Mouse (Mus musculus): Measurements from ENCODE around the gene Vmn1r230. TPM values are rescaled to one million over a fixed set of nuclear protein-coding genes. Genes with fewer than 3 reads are reported as not detected.

Gene Vmn1r230
- not detected for total RNA-seq (2021)

- intact Hi-C loops (cut with DNase I), result no loop called here
- DNase-seq (ENCODE audit: low spot score in 2 of 2), result no peak
Observed at GRCm38 (mm10) chr17:20840144-20840543, at the start of gene Vmn1r230. TSS of gene Vmn1r230 (plus strand) at chr17:20840444.

DNA sequence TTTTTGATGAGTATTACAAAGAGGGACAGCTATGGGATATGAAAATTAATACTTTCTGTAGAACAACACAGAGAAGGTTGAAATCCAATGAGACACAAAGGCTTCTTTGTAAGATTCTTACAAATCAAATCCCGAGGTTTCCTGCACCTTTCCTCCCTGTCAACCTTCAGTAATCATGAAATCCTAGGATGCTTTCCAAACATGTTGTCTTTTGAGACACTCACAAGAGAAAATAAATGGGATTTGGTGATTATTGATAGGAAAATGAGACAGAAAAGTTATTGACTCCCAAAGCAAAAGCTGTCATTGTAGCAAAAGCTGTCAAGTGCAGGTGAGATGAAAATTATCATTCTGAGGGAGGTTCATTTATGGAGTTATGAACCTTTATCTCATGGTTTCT lies 29.0 kb upstream of the Vmn1r230 start, which contains the start of gene Vmn1r229:
Gene Vmn1r229, plus strand, starts transcription at position 301 of the 400 bp plus-strand sequence.
- intact Hi-C loops (cut with DNase I), result no loop called here
- no peak for DNase-seq (ENCODE audit: low spot score in 2 of 2)

Other genes with a start within 250 kb of the Vmn1r230 start
- not detected for gene Vmn2r110, start 244.0 kb upstream of the Vmn1r230 start, total RNA-seq (2021)
- gene Fpr-rs3, start 215.6 kb upstream of the Vmn1r230 start, total RNA-seq (2021), result not detected
- gene Vmn1r226, start 157.6 kb upstream of the Vmn1r230 start, total RNA-seq (2021), result not detected
- not detected for gene Vmn1r227, start 110.6 kb upstream of the Vmn1r230 start, total RNA-seq (2021)
- gene Vmn1r228, start 54.3 kb upstream of the Vmn1r230 start, total RNA-seq (2021), result not detected
- under 1 TPM in 1 of 2 experiments, not detected in 1; 0.14 TPM for gene Vmn1r229, start 28.9 kb upstream of the Vmn1r230 start, total RNA-seq (2021)
- gene Vmn1r231, start 64.6 kb downstream of the Vmn1r230 start, total RNA-seq (2021), result not detected
- not detected for gene Vmn1r232, start 79.3 kb downstream of the Vmn1r230 start, total RNA-seq (2021)
- gene Ppp2r1a, start 104.9 kb downstream of the Vmn1r230 start, total RNA-seq (2021), result 100 to 1,000 TPM; 535 to 639 TPM
- not detected for gene Vmn1r233, start 156.0 kb downstream of the Vmn1r230 start, total RNA-seq (2021)
- gene Zfp160, start 168.5 kb downstream of the Vmn1r230 start, total RNA-seq (2021), result 10 to 100 TPM; 15.7 to 22.4 TPM

All from left cerebral cortex, postnatal 36 days (tissue).